Mouse (Mus musculus) embryo, embryonic 11.5 days (tissue): ENCODE results near the gene Mgat3.

ENCODE experiments used
- DNase-seq: peaks from one replicate; pipeline ENCODE4 v3.0.0-alpha.2; 2012; ENCODE audit warnings: low read depth, low spot score

Gene Mgat3

DNA sequence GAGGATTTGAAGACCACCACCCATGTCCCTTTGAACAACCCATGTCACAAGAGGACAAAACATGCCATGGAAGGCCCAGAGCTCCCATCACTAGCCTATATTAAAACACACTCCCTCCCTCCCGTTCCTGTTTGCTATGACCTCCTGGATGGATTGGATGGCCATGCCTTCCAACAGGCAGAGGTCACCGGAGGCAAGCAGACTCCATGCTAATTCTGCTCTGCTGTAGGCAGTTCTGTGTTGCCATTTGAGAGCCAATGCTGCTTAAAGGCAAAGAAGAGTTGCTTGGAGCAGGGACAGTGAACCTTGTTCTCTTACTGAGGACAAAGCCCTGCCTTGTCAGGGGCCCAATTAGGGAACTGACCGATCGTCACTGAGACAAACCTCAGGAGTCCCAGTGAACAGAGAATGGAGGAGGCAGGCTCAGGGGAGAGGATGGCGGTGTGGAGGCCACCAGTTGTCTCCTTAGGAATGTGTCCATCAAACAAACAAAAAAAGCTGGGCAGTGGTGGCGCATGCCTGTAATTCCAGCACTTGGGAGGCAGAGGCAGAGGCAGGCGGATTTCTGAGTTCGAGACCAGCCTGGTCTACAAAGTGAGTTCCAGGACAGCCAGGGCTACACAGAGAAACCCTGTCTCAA lies 86.0 kb downstream of the Mgat3 start:
- no peak for DNase-seq

DNA sequence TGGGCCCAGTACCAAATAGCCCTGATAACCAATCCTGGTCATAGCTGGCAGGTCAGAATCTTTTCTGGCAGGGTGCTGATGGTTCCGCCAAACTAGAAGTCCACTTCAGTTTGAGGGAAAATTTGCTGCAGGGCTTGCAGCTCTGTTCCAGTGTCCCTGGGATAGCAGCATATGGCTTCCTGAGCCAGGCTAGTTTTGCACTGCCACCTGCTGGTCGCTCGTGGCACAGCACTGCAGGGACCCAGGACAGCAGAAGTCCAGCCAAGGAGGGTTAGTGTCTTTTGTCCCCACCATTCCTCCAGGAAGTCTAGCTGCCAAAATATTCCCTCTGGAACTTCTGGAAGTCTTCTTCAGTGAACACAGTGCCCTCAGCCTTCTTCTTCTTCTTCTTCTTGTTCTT lies 87.2 kb downstream of the Mgat3 start:
- peak; percentile 74 for DNase-seq

DNA sequence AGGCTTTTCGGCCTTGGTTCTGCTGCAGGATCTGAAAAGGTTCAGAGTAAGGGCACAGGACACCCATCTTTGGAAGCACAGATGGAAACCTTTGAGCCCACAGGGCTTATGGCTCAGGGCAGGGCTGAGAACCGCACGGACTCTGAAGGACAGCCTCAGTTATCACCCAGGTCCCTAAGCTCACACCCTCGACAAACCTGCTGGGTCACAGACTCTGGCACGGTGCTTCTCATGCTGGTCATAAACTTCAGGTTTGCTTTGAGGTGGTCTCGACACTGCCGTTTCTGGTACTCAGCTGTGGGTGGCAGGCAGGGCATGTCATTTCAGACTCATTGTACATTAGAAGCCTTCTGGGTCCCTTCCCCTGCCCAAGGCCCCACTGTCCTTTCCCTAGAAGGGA lies 87.6 kb downstream of the Mgat3 start:
- no peak for DNase-seq

DNA sequence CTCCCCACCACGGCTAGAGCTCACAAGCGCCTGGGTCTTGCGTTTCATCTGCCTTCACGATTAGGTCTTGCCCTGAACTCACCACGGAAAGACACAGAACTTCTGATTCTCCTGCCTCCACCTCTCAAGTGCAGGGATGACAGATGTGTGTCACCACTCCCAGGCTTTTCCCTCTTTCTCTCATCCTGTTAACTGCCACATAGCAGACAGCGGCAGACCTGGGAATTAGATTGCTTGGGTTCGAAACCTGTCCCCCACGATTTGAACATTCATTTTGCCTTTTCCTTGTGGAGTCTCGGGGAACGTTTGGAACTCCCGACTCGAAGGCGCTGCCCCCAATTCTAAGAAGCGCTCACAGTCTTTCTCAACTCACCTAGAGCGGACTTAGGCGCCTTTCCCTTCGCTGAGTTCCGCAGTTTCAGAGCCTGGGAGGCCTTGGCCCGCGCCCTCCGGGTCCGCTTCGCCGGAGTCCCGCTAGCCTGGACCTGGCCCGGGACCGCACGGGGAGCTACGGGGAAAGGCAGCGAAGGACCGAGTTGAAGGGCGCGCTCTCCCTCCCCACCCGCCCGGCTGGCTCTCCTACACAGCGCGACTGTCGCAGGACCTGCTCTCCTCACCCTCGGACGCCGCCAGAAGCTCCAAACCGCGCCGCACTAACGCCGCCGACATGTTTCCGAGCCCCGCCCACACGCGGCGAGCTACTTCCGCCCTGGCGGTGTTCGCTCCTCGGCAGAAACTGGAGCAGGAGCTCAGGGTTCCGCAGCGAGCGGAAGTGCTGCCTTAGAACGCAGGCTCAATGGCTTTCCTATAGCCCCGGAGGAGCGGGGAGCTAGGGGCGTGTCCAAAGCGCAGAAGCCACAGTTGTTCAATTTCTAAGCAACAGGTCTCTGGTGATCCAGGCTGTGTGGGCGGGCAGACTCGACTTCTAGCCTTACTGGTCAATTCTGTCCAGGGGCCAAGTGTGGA lies 90.4 kb downstream of the Mgat3 start, which contains the start of gene Rps19bp1:
Gene Rps19bp1, minus strand, starts transcription at position 706 of the 966 bp plus-strand sequence.
- peak; percentile 90 for DNase-seq
